Mouse (Mus musculus) embryonic facial prominence, embryonic 10.5 days (tissue): ENCODE measurements at regions not wholly inside any gene's neighbourhood (a gene's known extent, or its start where the extent isn't known, plus 50 kb on each side); places are given as distances from the start of the nearest gene placed in this dataset.
A peak's percentile ranks its signal among the peaks of the same experiment; 100 is the strongest.

Experiments
- DNase-seq: peaks from one replicate; pipeline ENCODE4 v3.0.0-alpha.2; 2017; ENCODE audit warnings: low spot score
- H3K27ac ChIP-seq: fragments of 300-500 bp; sonication (generic); replicated peaks from 2 replicates; pipeline ENCODE4 v1.5.1; 2016; ENCODE audit warnings: mild to moderate bottlenecking
- H3K27me3 ChIP-seq: fragments of 300-500 bp; sonication (generic); replicated peaks from 2 replicates; pipeline ENCODE4 v1.6.1; 2016; ENCODE audit warnings: low read depth, mild to moderate bottlenecking; ENCODE audit not compliant: poor library complexity, severe bottlenecking
- H3K36me3 ChIP-seq: fragments of 300-500 bp; sonication (generic); replicated peaks from 2 replicates; pipeline ENCODE4 v1.6.1; 2016; ENCODE audit warnings: mild to moderate bottlenecking, moderate library complexity
- H3K4me1 ChIP-seq: fragments of 300-500 bp; sonication (generic); 2 replicates; pipeline ENCODE4 v1.6.1; 2016
- H3K4me3 ChIP-seq: fragments of 300-500 bp; sonication (generic); 2 replicates; pipeline ENCODE4 v1.5.1; 2016; ENCODE audit warnings: mild to moderate bottlenecking, moderate library complexity
- H3K9me3 ChIP-seq: fragments of 300-500 bp; sonication (generic); 2 replicates; pipeline ENCODE4 v1.6.1; 2016; ENCODE audit warnings: mild to moderate bottlenecking
- WGBS: fragments of 180-500 bp; shearing (Covaris S2); methylation state at CpG from one replicate; pipeline ENCODE4 v1.1.7; 2016; 5-methylcytosine and 5-hydroxymethylcytosine counted together

DNA sequence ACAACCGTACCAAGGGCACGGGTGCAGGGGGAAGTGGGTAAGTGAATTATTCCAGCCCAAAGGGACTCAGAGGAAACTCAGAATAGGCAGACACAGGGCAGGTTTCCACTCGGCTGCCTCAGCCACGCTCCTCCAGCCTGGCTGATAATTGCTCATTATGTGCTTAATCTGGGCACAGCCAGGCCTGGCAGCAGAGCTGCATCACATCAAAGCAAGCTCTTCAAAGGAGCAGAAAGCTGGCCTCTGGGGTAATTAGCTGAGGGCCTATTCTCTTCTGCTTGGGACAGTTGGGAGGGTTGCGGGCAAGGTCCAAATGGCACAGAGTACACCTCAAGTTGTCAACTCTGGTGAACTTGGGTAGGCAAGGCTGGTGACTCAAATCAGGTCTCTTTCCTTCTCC is 239.5 kb downstream of the Emx2 start:
- peak; percentile 25 for DNase-seq
- no peaks in the 10 kb centered on the region for H3K36me3 ChIP-seq
- no peaks in the 10 kb centered on the region for H3K9me3 ChIP-seq
- WGBS, result 40% methylated on average over 5 of the region's 5 CpGs
- peaks cover 6% of the 10 kb centered on the region; the same call in 1 of the 2 replicates for H3K4me1 ChIP-seq
- H3K4me3 ChIP-seq, result no peak overlapping the region
- peaks cover 5% of the 10 kb centered on the region; the same call in 1 of the 2 replicates for H3K27me3 ChIP-seq
- no peak overlapping the region for H3K27ac ChIP-seq

GRCm38 (mm10) chr19:59700187-59700586 is 242.0 kb downstream of the Emx2 start:
- Histone ChIP-seq H3K27ac (no peak overlapping the region), H3K27me3 (peaks cover 5% of the 10 kb centered on the region; the same call in 1 of the 2 replicates), H3K4me1 (peaks cover 6% of the 10 kb centered on the region; the same call in 1 of the 2 replicates), H3K4me3 (no peak overlapping the region), H3K9me3 (no peaks in the 10 kb centered on the region), H3K36me3 (no peaks in the 10 kb centered on the region)
- 73% methylated on average over 3 of the region's 3 CpGs for WGBS
- no peak for DNase-seq

DNA sequence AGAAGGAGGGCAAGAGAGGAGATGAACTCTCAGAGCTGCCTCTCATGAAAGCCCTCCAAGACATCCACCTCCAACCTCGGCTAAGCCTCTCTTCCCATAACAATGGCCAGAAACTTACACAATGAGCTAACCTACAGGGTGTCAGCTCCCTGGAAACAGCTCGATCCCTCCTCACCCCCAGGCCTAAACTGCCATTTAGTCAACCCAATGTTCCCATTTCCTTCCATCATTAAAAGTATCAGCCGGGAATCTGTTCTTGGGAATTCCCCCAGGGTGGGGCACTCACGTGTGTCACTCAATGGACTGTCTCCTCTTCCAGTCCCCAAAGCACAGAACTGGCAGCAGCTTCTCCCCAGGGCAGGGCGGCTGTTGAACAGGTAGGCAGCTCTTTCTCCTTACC is 236.3 kb downstream of the Rab11fip2 start:
- Histone ChIP-seq H3K27me3 (peaks cover 4% of the 10 kb centered on the region; the same call in 1 of the 2 replicates), H3K4me1 (no peaks in the 10 kb centered on the region), H3K27ac (no peak overlapping the region), H3K4me3 (no peak overlapping the region), H3K9me3 (no peaks in the 10 kb centered on the region), H3K36me3 (no peaks in the 10 kb centered on the region)
- 42% methylated on average over 5 of the region's 5 CpGs for WGBS
- DNase-seq, result no peak

DNA sequence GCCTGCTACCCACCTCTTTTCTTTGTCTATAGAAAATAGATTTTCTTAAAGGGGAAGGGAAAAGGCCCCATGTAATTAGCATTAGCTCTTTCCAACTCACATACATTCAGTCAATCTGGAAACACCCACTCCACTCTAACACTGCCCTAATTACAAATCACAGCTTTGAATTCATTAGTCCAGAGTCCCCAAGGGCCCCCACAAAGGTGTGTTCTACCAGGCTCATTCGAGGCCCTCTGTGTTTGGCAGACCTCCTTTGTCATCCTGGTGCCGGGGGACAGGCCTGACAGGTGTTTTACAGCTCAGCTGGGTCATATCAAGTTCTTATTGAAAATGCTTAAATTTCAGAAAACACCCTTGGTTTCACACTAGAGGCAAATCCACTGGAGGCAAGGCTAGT is 234.3 kb downstream of the Rab11fip2 start:
- WGBS, result 54% methylated on average over 2 of the region's 2 CpGs
- H3K9me3 ChIP-seq, result no peaks in the 10 kb centered on the region
- peaks cover 4% of the 10 kb centered on the region; the same call in 1 of the 2 replicates for H3K27me3 ChIP-seq
- H3K36me3 ChIP-seq, result no peaks in the 10 kb centered on the region
- no peak overlapping the region for H3K27ac ChIP-seq
- DNase-seq, result no peak
- no peak overlapping the region for H3K4me3 ChIP-seq
- no peaks in the 10 kb centered on the region for H3K4me1 ChIP-seq

DNA sequence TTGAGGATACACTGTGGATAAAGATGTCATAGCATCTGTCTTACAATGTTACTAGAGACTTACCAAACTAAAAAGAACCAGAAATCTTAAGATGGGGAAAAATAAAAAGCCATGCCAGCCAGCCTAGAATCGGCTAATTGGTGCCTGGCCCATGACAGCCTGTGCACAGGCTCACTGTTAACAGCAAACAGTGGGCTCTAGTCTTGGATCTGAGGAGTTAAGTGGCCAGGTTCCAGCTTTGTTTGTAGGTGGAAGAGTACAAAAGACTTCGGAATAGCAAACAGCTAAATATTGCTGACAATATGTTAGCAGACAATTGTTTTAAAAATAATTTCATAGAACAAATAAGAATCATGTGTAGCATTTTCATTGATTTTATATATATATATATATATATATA is 228.4 kb downstream of the Rab11fip2 start:
- Histone ChIP-seq H3K27me3 (peaks cover 25% of the 10 kb centered on the region), H3K4me3 (no peak overlapping the region), H3K36me3 (no peaks in the 10 kb centered on the region), H3K9me3 (no peaks in the 10 kb centered on the region), H3K4me1 (peaks cover 14% of the 10 kb centered on the region), H3K27ac (no peak overlapping the region)
- 91% methylated on average over 2 of the region's 2 CpGs for WGBS
- no peak for DNase-seq

DNA sequence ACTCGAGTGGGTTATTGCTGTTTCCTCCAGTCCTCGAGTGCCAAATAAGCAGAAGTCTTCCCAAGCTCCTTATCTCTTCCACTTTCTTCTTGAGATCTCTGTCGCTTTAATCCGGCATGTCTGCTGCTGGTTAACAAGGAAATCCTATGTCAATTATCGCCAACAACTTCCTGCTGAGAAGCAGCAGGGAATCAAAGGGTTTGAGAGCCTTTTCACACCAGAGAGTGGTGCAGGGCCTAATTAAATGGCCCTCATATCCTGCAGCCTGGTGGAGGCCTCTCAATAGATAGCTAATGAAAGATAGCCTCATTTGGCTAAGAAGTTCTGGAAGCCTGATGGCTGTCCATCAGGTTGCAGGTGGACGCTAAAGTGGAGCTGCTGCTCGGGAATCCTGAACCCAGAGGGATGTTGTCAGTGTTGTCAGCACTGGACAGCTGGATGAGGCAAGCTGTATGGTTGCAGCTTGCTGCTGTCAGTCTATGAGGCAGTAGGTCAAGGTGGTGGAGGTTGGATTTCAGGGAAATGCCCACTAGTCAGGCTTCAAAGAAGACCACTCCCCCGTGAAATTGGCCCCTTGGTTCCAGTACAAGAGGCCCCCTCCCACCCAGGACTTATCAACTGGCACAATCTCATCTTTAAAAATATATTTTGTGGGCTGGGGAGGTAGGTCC is 225.5 kb downstream of the Rab11fip2 start:
- 7% methylated on average over 8 of the region's 8 CpGs for WGBS
- Histone ChIP-seq H3K9me3 (0 out of 2 replicates have a peak, but pooled peaks cover 4% of the 10 kb centered on the region), H3K36me3 (no peaks in the 10 kb centered on the region), H3K4me1 (peaks cover 14% of the 10 kb centered on the region), H3K27ac (no peak overlapping the region), H3K27me3 (peaks cover 20% of the 10 kb centered on the region), H3K4me3 (no peak overlapping the region)
- peak; percentile 11 for DNase-seq

- no peak for DNase-seq
- Histone ChIP-seq H3K4me3 (no peak overlapping the region), H3K4me1 (peaks cover 5% of the 10 kb centered on the region; the same call in 1 of the 2 replicates), H3K9me3 (no peaks in the 10 kb centered on the region), H3K27me3 (0 out of 2 replicates have a peak, but pooled peaks cover 4% of the 10 kb centered on the region), H3K36me3 (no peaks in the 10 kb centered on the region), H3K27ac (no peak overlapping the region)
- 76% methylated on average over 8 of the region's 8 CpGs for WGBS
Observed at GRCm38 (mm10) chr19:59738541-59738940, 204.9 kb downstream of the Rab11fip2 start.

- Histone ChIP-seq H3K27ac (no peak overlapping the region), H3K27me3 (0 out of 2 replicates have a peak, but pooled peaks cover 4% of the 10 kb centered on the region), H3K36me3 (no peaks in the 10 kb centered on the region), H3K4me1 (peaks cover 5% of the 10 kb centered on the region; the same call in 1 of the 2 replicates), H3K9me3 (no peaks in the 10 kb centered on the region), H3K4me3 (no peak overlapping the region)
- peak; percentile 16 for DNase-seq
- WGBS, result 34% methylated on average over 3 of the region's 3 CpGs
Observed at GRCm38 (mm10) chr19:59742946-59743345, 200.5 kb downstream of the Rab11fip2 start.

- WGBS, result 66% methylated on average over 3 of the region's 3 CpGs
- no peak for DNase-seq
Observed at GRCm38 (mm10) chr19:59761218-59761617, 182.2 kb downstream of the Rab11fip2 start.

GRCm38 (mm10) chr19:59784401-59785046 is 158.9 kb downstream of the Rab11fip2 start:
- H3K4me3 ChIP-seq, result no peak overlapping the region
- 42% methylated on average over 9 of the region's 9 CpGs for WGBS
- no peaks in the 10 kb centered on the region for H3K36me3 ChIP-seq
- H3K27ac ChIP-seq, result no peak overlapping the region
- peaks cover 13% of the 10 kb centered on the region for H3K4me1 ChIP-seq
- no peaks in the 10 kb centered on the region for H3K27me3 ChIP-seq
- no peaks in the 10 kb centered on the region for H3K9me3 ChIP-seq
- DNase-seq, result peak; percentile 53

More at GRCm38 (mm10) chr19:59761218-59761617, 182.2 kb downstream of the Rab11fip2 start:
- Histone ChIP-seq H3K4me1 (0 out of 2 replicates have a peak, but pooled peaks cover 2% of the 10 kb centered on the region), H3K27me3 (no peaks in the 10 kb centered on the region), H3K27ac (no peak overlapping the region), H3K36me3 (no peaks in the 10 kb centered on the region), H3K9me3 (no peaks in the 10 kb centered on the region), H3K4me3 (no peak overlapping the region)

GRCm38 (mm10) chr19:59831304-59831703 is 112.2 kb downstream of the Rab11fip2 start:
- no peak for DNase-seq
- H3K4me3 ChIP-seq, result no peak overlapping the region
- H3K9me3 ChIP-seq, result no peaks in the 10 kb centered on the region
- no peaks in the 10 kb centered on the region for H3K27me3 ChIP-seq
- H3K36me3 ChIP-seq, result no peaks in the 10 kb centered on the region
- no peaks in the 10 kb centered on the region for H3K4me1 ChIP-seq
- 91% methylated on average over 4 of the region's 4 CpGs for WGBS
- H3K27ac ChIP-seq, result no peak overlapping the region

DNA sequence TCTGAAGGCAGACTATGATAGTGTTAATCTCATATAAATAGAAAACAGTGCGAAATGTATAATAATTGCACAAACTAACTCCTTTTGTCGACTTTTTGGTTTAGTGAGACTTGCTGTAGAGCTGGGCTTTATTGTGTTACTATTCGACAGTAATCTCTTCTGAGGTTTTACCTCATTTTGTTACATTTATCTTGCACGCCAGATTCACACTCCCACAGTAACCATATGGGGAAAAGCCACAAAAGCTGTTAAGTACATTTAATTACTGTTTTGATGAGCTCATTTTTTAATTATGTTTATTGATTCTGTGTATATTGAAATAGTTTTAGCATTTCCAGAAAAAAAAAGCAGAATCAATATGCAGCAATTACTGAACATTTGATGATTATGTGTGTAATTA is 106.3 kb downstream of the Rab11fip2 start:
- H3K27ac ChIP-seq, result no peak overlapping the region
- no peak overlapping the region for H3K4me3 ChIP-seq
- H3K27me3 ChIP-seq, result no peaks in the 10 kb centered on the region
- WGBS, result 87% methylated on average over 4 of the region's 4 CpGs
- H3K9me3 ChIP-seq, result no peaks in the 10 kb centered on the region
- H3K4me1 ChIP-seq, result no peaks in the 10 kb centered on the region
- H3K36me3 ChIP-seq, result no peaks in the 10 kb centered on the region
- no peak for DNase-seq

GRCm38 (mm10) chr19:59837628-59838027 is 105.8 kb downstream of the Rab11fip2 start:
- no peak overlapping the region for H3K4me3 ChIP-seq
- no peaks in the 10 kb centered on the region for H3K4me1 ChIP-seq
- WGBS, result 61% methylated on average over 6 of the region's 6 CpGs
- DNase-seq, result no peak
- no peaks in the 10 kb centered on the region for H3K9me3 ChIP-seq
- no peak overlapping the region for H3K27ac ChIP-seq
- no peaks in the 10 kb centered on the region for H3K27me3 ChIP-seq
- H3K36me3 ChIP-seq, result no peaks in the 10 kb centered on the region
